ENCODE assay signal across 7 mouse cellular contexts in genomic region chr7:45413864-45414739, GRCm38 (mm10). TPM values are rescaled to one million over a fixed set of nuclear protein-coding genes. Genes with fewer than 3 reads are reported as not detected.
DNase-seq lines count a peak whose midpoint lies in the region; ATAC-seq and TF ChIP-seq lines count a peak whose summit lies in the region.

No protein-coding gene starts in this region.

- DNase-seq in hindbrain, postnatal 0 days (ENCODE audit: low spot score): no peak
- peak; percentile 67 for DNase-seq in lung, adult 2 months
- no peak for DNase-seq in layer of hippocampus, postnatal 10 days (ENCODE audit: low spot score in 2 of 2)
- no peak for DNase-seq in right cerebral cortex, postnatal 14 days

- no peaks in the 10 kb centered on the region for H3K9me3 ChIP-seq in ES-Bruce4 (replicated peaks; ENCODE audit: control insufficient read depth, insufficient read depth, low read length, poor library complexity, severe bottlenecking)
- no peaks in the 10 kb centered on the region for H3K9me3 ChIP-seq in hindbrain, postnatal 0 days (ENCODE audit: low read length)
- no peaks in the 10 kb centered on the region for H3K9me3 ChIP-seq in stomach, embryonic 14.5 days (ENCODE audit: control insufficient read depth, low read depth, low read length)

- no peak for TF ChIP-seq CTCF in ES-Bruce4 (IDR thresholded peaks at IDR 0.05; ENCODE audit: low read depth, low read length)
- TF ChIP-seq CTCF in hindbrain, postnatal 0 days (IDR thresholded peaks at IDR 0.05; ENCODE audit: low read depth): no peak
- no peak for TF ChIP-seq CTCF in lung, adult 2 months (IDR thresholded peaks at IDR 0.05; ENCODE audit: insufficient read depth, low read length)

- 0 out of 2 replicates have a peak, but pooled peaks have one; percentile 12 for ATAC-seq in common myeloid progenitor, adult 5-6 weeks (replicated peaks; ENCODE audit: low read depth, poor library complexity, severe bottlenecking)
- ATAC-seq in hindbrain, postnatal 0 days: no peak
- peak; percentile 43; the same call in 1 of the 2 replicates for ATAC-seq in stomach, embryonic 14.5 days (ENCODE audit: insufficient number of reproducible peaks, insufficient read depth, low FRiP score, low read depth)

- H3K36me3 ChIP-seq in ES-Bruce4 (ENCODE audit: control insufficient read depth, insufficient read depth, low read length, poor library complexity, severe bottlenecking): no peaks in the 10 kb centered on the region
- H3K36me3 ChIP-seq in hindbrain, postnatal 0 days (ENCODE audit: insufficient read depth, low read length): no peaks in the 10 kb centered on the region
- H3K36me3 ChIP-seq in stomach, embryonic 14.5 days (ENCODE audit: control insufficient read depth, insufficient read depth, low read length): no peaks in the 10 kb centered on the region

- no peaks in the 10 kb centered on the region for H3K27me3 ChIP-seq in ES-Bruce4 (ENCODE audit: control insufficient read depth, insufficient read depth, low read length, poor library complexity, severe bottlenecking)
- peaks cover 69% of the 10 kb centered on the region for H3K27me3 ChIP-seq in hindbrain, postnatal 0 days (ENCODE audit: insufficient read depth, low read length)
- H3K27me3 ChIP-seq in stomach, embryonic 14.5 days (ENCODE audit: control insufficient read depth, insufficient read depth, low read length): peaks cover 17% of the 10 kb centered on the region; the same call in 1 of the 2 replicates

- TF ChIP-seq EP300 in ES-Bruce4 (IDR thresholded peaks at IDR 0.05; ENCODE audit: insufficient read depth, low read depth, low read length): no peak

- TF ChIP-seq POLR2A in ES-Bruce4 (IDR thresholded peaks at IDR 0.05; ENCODE audit: insufficient read depth, low read length): peak; percentile 60
- no peak for TF ChIP-seq POLR2A in lung, adult 2 months (IDR thresholded peaks at IDR 0.05; ENCODE audit: borderline replicate concordance, extremely low read depth, low read depth, low read length)

- peaks cover 10% of the 10 kb centered on the region for H3K4me1 ChIP-seq in ES-Bruce4 (ENCODE audit: control insufficient read depth, insufficient read depth, low read length)
- peaks cover 10% of the 10 kb centered on the region for H3K4me1 ChIP-seq in hindbrain, postnatal 0 days (ENCODE audit: insufficient read depth, low read length)
- H3K4me1 ChIP-seq in lung, adult 2 months (ENCODE audit: control insufficient read depth, insufficient read depth, low read length): peaks cover 4% of the 10 kb centered on the region; the same call in 1 of the 2 replicates
- H3K4me1 ChIP-seq in stomach, embryonic 14.5 days (ENCODE audit: control insufficient read depth, insufficient read depth, low read length): peaks cover 23% of the 10 kb centered on the region; the same call in 1 of the 2 replicates

- peak overlapping the region; percentile 87 for H3K9ac ChIP-seq in ES-Bruce4 (ENCODE audit: low read depth, poor library complexity, severe bottlenecking)
- peak overlapping the region; percentile 54 for H3K9ac ChIP-seq in hindbrain, postnatal 0 days (replicated peaks; ENCODE audit: low read length)
- H3K9ac ChIP-seq in stomach, embryonic 14.5 days (replicated peaks; ENCODE audit: low read depth, low read length): peak overlapping the region; percentile 39

- 2% methylated on average over 27 of the region's 27 CpGs for WGBS in hindbrain, postnatal 0 days
- WGBS in lung, adult 2 months: 2% methylated on average over 27 of the region's 27 CpGs
- 3% methylated on average over 25 of the region's 27 CpGs for WGBS in stomach, embryonic 14.5 days

- H3K4me2 ChIP-seq in hindbrain, postnatal 0 days (ENCODE audit: low read depth, low read length): peak overlapping the region; percentile 84
- peak overlapping the region; percentile 80 for H3K4me2 ChIP-seq in stomach, embryonic 14.5 days (replicated peaks; ENCODE audit: low read depth, low read length)

- H3K27ac ChIP-seq in ES-Bruce4 (ENCODE audit: insufficient read depth, low read length): peak overlapping the region; percentile 21
- no peak overlapping the region for H3K27ac ChIP-seq in hindbrain, postnatal 0 days
- peak overlapping the region; percentile 52 for H3K27ac ChIP-seq in stomach, embryonic 14.5 days (ENCODE audit: low read length)

- peak overlapping the region; percentile 58 for H3K4me3 ChIP-seq in ES-Bruce4 (ENCODE audit: low read depth, low read length)
- H3K4me3 ChIP-seq in hindbrain, postnatal 0 days (ENCODE audit: low read length): peak overlapping the region; percentile 49
- H3K4me3 ChIP-seq in lung, adult 2 months (replicated peaks; ENCODE audit: extremely low read depth, low read depth, low read length): peak overlapping the region; percentile 10
- peak overlapping the region; percentile 44 for H3K4me3 ChIP-seq in stomach, embryonic 14.5 days (ENCODE audit: low read depth, low read length)

RNA-seq across cellular contexts. Expression of gene Ntf5, which starts 0.6 kb away (rescaled TPM):
- 5.0 and 5.2 TPM in 2 replicates for polyA plus RNA-seq in ES-Bruce4 (2011; ENCODE audit: insufficient read depth, insufficient read length, low read depth, missing spikeins)
- not detected in 2 replicates for total RNA-seq in common myeloid progenitor, adult 5-6 weeks (2017)
- 0.16 TPM in 1 of 2 replicates, not detected in the other for total RNA-seq in hindbrain, postnatal 0 days (2014; rRNA removed)
- 0.14 and 0.16 TPM in 2 replicates for polyA plus RNA-seq in hindbrain, postnatal 0 days (2015; fragmentation: Nextera tagmentation; extraction: Ambion mirVana)
- 4.6 and 4.8 TPM in 2 replicates for polyA plus RNA-seq in lung, adult 2 months (2012; rRNA removed)
- polyA plus RNA-seq in stomach, embryonic 14.5 days (2014; fragmentation: Nextera tagmentation; extraction: Ambion mirVana): 4.1 and 4.5 TPM in 2 replicates
- under 1 TPM; 0.18 to 0.22 TPM for total RNA-seq in layer of hippocampus, postnatal 10 days (2021)

RNA-seq across cellular contexts. Expression of gene Lhb, which starts 6.5 kb away (rescaled TPM):
- polyA plus RNA-seq in ES-Bruce4 (2011; ENCODE audit: insufficient read depth, insufficient read length, low read depth, missing spikeins): not detected in 2 replicates
- not detected in 2 replicates for total RNA-seq in common myeloid progenitor, adult 5-6 weeks (2017)
- 1.3 TPM in 1 of 2 replicates, not detected in the other for total RNA-seq in hindbrain, postnatal 0 days (2014; rRNA removed)
- polyA plus RNA-seq in hindbrain, postnatal 0 days (2015; fragmentation: Nextera tagmentation; extraction: Ambion mirVana): 0.60 and 0.74 TPM in 2 replicates
- 26.5 and 33.4 TPM in 2 replicates for polyA plus RNA-seq in lung, adult 2 months (2012; rRNA removed)
- polyA plus RNA-seq in stomach, embryonic 14.5 days (2014; fragmentation: Nextera tagmentation; extraction: Ambion mirVana): 0.52 TPM in 1 of 2 replicates, not detected in the other
- total RNA-seq in layer of hippocampus, postnatal 10 days (2021): under 1 TPM in 1 of 2 experiments, not detected in 1; 0.75 TPM

RNA-seq across cellular contexts. Expression of gene Kcna7, which starts 8.6 kb away (rescaled TPM):
- 0.41 TPM in 1 of 2 replicates, not detected in the other for polyA plus RNA-seq in ES-Bruce4 (2011; ENCODE audit: insufficient read depth, insufficient read length, low read depth, missing spikeins)
- not detected in 2 replicates for total RNA-seq in common myeloid progenitor, adult 5-6 weeks (2017)
- 0.52 TPM in 1 of 2 replicates, not detected in the other for total RNA-seq in hindbrain, postnatal 0 days (2014; rRNA removed)
- polyA plus RNA-seq in hindbrain, postnatal 0 days (2015; fragmentation: Nextera tagmentation; extraction: Ambion mirVana): not detected in 2 replicates
- 0.23 and 2.3 TPM in 2 replicates for polyA plus RNA-seq in lung, adult 2 months (2012; rRNA removed)
- not detected in 2 replicates for polyA plus RNA-seq in stomach, embryonic 14.5 days (2014; fragmentation: Nextera tagmentation; extraction: Ambion mirVana)
- total RNA-seq in layer of hippocampus, postnatal 10 days (2021): not detected

RNA-seq across cellular contexts. Expression of gene Snrnp70, which starts 18.6 kb away (rescaled TPM):
- polyA plus RNA-seq in ES-Bruce4 (2011; ENCODE audit: insufficient read depth, insufficient read length, low read depth, missing spikeins): 686 and 799 TPM in 2 replicates
- total RNA-seq in common myeloid progenitor, adult 5-6 weeks (2017): 451 and 564 TPM in 2 replicates
- 228 and 240 TPM in 2 replicates for total RNA-seq in hindbrain, postnatal 0 days (2014; rRNA removed)
- polyA plus RNA-seq in hindbrain, postnatal 0 days (2015; fragmentation: Nextera tagmentation; extraction: Ambion mirVana): 143 and 145 TPM in 2 replicates
- polyA plus RNA-seq in lung, adult 2 months (2012; rRNA removed): 240 and 319 TPM in 2 replicates
- polyA plus RNA-seq in stomach, embryonic 14.5 days (2014; fragmentation: Nextera tagmentation; extraction: Ambion mirVana): 118 and 124 TPM in 2 replicates
- 100 to 1,000 TPM; 393 to 440 TPM for total RNA-seq in layer of hippocampus, postnatal 10 days (2021)

RNA-seq across cellular contexts. Expression of gene Gys1, which starts 20.5 kb away (rescaled TPM):
- polyA plus RNA-seq in ES-Bruce4 (2011; ENCODE audit: insufficient read depth, insufficient read length, low read depth, missing spikeins): 24.4 and 26.7 TPM in 2 replicates
- 6.2 and 7.5 TPM in 2 replicates for total RNA-seq in common myeloid progenitor, adult 5-6 weeks (2017)
- total RNA-seq in hindbrain, postnatal 0 days (2014; rRNA removed): 21.1 and 22.4 TPM in 2 replicates
- polyA plus RNA-seq in hindbrain, postnatal 0 days (2015; fragmentation: Nextera tagmentation; extraction: Ambion mirVana): 16.1 and 16.4 TPM in 2 replicates
- 33.0 and 39.4 TPM in 2 replicates for polyA plus RNA-seq in lung, adult 2 months (2012; rRNA removed)
- 32.7 and 35.3 TPM in 2 replicates for polyA plus RNA-seq in stomach, embryonic 14.5 days (2014; fragmentation: Nextera tagmentation; extraction: Ambion mirVana)
- 10 to 100 TPM; 18.9 to 20.9 TPM for total RNA-seq in layer of hippocampus, postnatal 10 days (2021)

Comparison
In these comparisons a context has a peak if more than half of its experiments do, and no peak if none do; other contexts are left out.
1. RNA of gene Lhb, which starts 6.5 kb away (polyA plus RNA-seq): 26.5 to 33.4 TPM in lung, adult 2 months; 0.60 to 0.74 TPM in hindbrain, postnatal 0 days, 0.52 TPM in stomach, embryonic 14.5 days and not detected in ES-Bruce4; every median in the first group is over 10 times any median in the second.
2. Peak in every context shown above with its lines, with median percentiles within 50 percentile points of each other: H3K4me3 ChIP-seq and H3K9ac ChIP-seq.